Mouse (Mus musculus) left cerebral cortex, postnatal 4 days (tissue): ENCODE measurements around the gene Slc26a9. TPM values are rescaled to one million over a fixed set of nuclear protein-coding genes. Genes with fewer than 3 reads are reported as not detected.

Experiments
- DNase-seq: peaks from one replicate; pipeline ENCODE4 v3.0.0-alpha.2; 2022
- intact Hi-C: fragments of 180-260 bp; cut with DNase I; formaldehyde crosslinking; loops from one replicate; pipeline ENCODE4 v1.15.1; 2025
- total RNA-seq, 2 experiments: library from RNA; stranded (reverse); gene quantifications; 2 replicates each; pipeline ENCODE4 v1.2.3; 2021

Gene Slc26a9
- total RNA-seq, 2 experiments from 2014 or later, result 0.16 to 0.52 TPM

- no peak for DNase-seq
- intact Hi-C loops, result no loop called here
These were observed 9.1 kb upstream of the Slc26a9 start for GRCm38 (mm10) chr1:131734657-131735273.

GRCm38 (mm10) chr1:131736494-131736893, 7.3 kb upstream of the Slc26a9 start:
- intact Hi-C loops, result no loop called here
- DNase-seq, result no peak

- DNase-seq, result peak; percentile 98
- intact Hi-C loops, result no loop called here
These were observed 6.6 kb upstream of the Slc26a9 start for GRCm38 (mm10) chr1:131737269-131737668.

GRCm38 (mm10) chr1:131738760-131739159, 5.1 kb upstream of the Slc26a9 start:
- DNase-seq, result no peak
- intact Hi-C loops, result no loop called here

GRCm38 (mm10) chr1:131739481-131740160, 4.2 kb upstream of the Slc26a9 start:
- no peak for DNase-seq
- intact Hi-C loops, result no loop called here

- intact Hi-C loops, result no loop called here
These were observed 1.6 kb downstream of the Slc26a9 start for GRCm38 (mm10) chr1:131745391-131745790.

GRCm38 (mm10) chr1:131747761-131748160, 3.9 kb downstream of the Slc26a9 start:
- DNase-seq, result no peak
- intact Hi-C loops, result no loop called here

More at GRCm38 (mm10) chr1:131745391-131745790, 1.6 kb downstream of the Slc26a9 start:
- no peak for DNase-seq

GRCm38 (mm10) chr1:131748636-131749035, 4.8 kb downstream of the Slc26a9 start:
- intact Hi-C loops, result no loop called here

GRCm38 (mm10) chr1:131749706-131750545, 6.1 kb downstream of the Slc26a9 start:
- no peak for DNase-seq
- intact Hi-C loops, result no loop called here

More at GRCm38 (mm10) chr1:131748636-131749035, 4.8 kb downstream of the Slc26a9 start:
- peak; percentile 71 for DNase-seq

- intact Hi-C loops, result no loop called here
- DNase-seq, result peak; percentile 45
These were observed 7.5 kb downstream of the Slc26a9 start for GRCm38 (mm10) chr1:131751181-131751890.

GRCm38 (mm10) chr1:131751891-131752311, 8.1 kb downstream of the Slc26a9 start:
- intact Hi-C loops, result no loop called here
- DNase-seq, result peak; percentile 53

GRCm38 (mm10) chr1:131754212-131754829, 10.5 kb downstream of the Slc26a9 start:
- intact Hi-C loops, result no loop called here
- no peak for DNase-seq

- intact Hi-C loops, result no loop called here
- DNase-seq, result peak; percentile 63
These were observed 11.1 kb downstream of the Slc26a9 start for GRCm38 (mm10) chr1:131754916-131755315.

GRCm38 (mm10) chr1:131757211-131757610, 13.4 kb downstream of the Slc26a9 start:
- no peak for DNase-seq
- intact Hi-C loops, result no loop called here

- intact Hi-C loops, result no loop called here
- DNase-seq, result no peak
These were observed 15.0 kb downstream of the Slc26a9 start for GRCm38 (mm10) chr1:131758796-131759195.

GRCm38 (mm10) chr1:131759667-131760427, 16.0 kb downstream of the Slc26a9 start:
- DNase-seq, result no peak

GRCm38 (mm10) chr1:131760428-131760820, 16.6 kb downstream of the Slc26a9 start:
- intact Hi-C loops, result loop anchor here (5.0 kb wide), 1 partner anchor 48 kb away; no protein-coding TSS in a partner anchor

More at GRCm38 (mm10) chr1:131759667-131760427, 16.0 kb downstream of the Slc26a9 start:
- intact Hi-C loops, result loop anchor here (5.0 kb wide), 1 partner anchor 48 kb away; no protein-coding TSS in a partner anchor

GRCm38 (mm10) chr1:131761079-131761831, 17.4 kb downstream of the Slc26a9 start:
- intact Hi-C loops, result loop anchor here (5.0 kb wide), 1 partner anchor 49 kb away; no protein-coding TSS in a partner anchor
- DNase-seq, result no peak

More at GRCm38 (mm10) chr1:131760428-131760820, 16.6 kb downstream of the Slc26a9 start:
- DNase-seq, result no peak
